Mouse (Mus musculus): ENCODE results near the gene U2af1l4.

- no peak for TF ChIP-seq CTCF (IDR thresholded peaks at IDR 0.05)
- TF ChIP-seq EP300 (IDR thresholded peaks at IDR 0.05), result peak; percentile 72
Observed at GRCm38 (mm10) chr7:30600651-30601050, 37.5 kb downstream of the U2af1l4 start.
